Mouse (Mus musculus) testis, adult 10 weeks (tissue): Measurements from ENCODE around the gene Serpina5. TPM values are rescaled to one million over a fixed set of nuclear protein-coding genes. Genes with fewer than 3 reads are reported as not detected.

Experiments used
- polyA plus RNA-seq: library from polyadenylated mRNA; stranded (reverse); fragments of 350-450 nt; fragmentation: Illumina TruSeq; extraction: RNeasy Lipid Tissue Mini Kit (QIAGEN cat#74804); gene quantifications from one replicate; pipeline ENCODE4 v1.2.3, GENCODE M21; 2014; ENCODE audit warnings: low read depth, low replicate concordance

Serpina5 gene
- polyA plus RNA-seq, result 105 TPM

DNA sequence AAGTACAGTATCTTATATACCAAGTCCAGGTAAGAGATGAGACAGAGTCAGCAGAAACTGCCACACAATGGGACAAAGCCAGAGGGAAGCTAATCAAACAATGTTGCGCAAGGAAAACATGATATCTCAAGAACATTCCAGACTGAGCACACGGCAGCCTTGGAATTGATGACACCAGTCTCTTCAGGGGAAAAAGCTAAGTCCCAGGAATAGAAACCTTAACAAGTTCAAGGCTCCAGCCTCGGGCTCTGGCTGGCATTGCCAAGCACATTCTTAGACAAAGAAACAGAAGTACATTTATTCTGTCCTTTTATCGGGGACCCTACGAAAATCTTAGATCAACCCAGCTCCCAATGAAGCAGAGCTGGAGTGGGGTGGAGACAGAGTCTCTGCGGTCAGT, at the start of gene Serpina5:
Gene Serpina5 (plus strand): TSS at position 346 of the 400 bp plus-strand sequence.

GRCm38 (mm10) chr12:104112333-104112732, 11.4 kb downstream of the Serpina5 start, which contains the start of gene Serpina3a:
Gene Serpina3a (plus strand): TSS chr12:104112724.

GRCm38 (mm10) chr12:104127696-104128095, 26.8 kb downstream of the Serpina5 start, which contains the start of gene Serpina3b:
Gene Serpina3b (plus strand): TSS chr12:104127996.

GRCm38 (mm10) chr12:104153656-104154055, 52.7 kb downstream of the Serpina5 start, which contains the start of gene Serpina3c:
Gene Serpina3c (minus strand): TSS chr12:104153870.

Other genes with a start within 250 kb of the Serpina5 start
- gene Serpina1a, start 237.6 kb upstream of the Serpina5 start, polyA plus RNA-seq, result 1.4 TPM
- gene Serpina1c, start 196.2 kb upstream of the Serpina5 start, polyA plus RNA-seq, result not detected
- 0.50 TPM for gene Serpina1e, start 142.1 kb upstream of the Serpina5 start, polyA plus RNA-seq
- gene Serpina11, start 111.2 kb upstream of the Serpina5 start, polyA plus RNA-seq, result not detected
- 0.25 TPM for gene Serpina9, start 87.4 kb upstream of the Serpina5 start, polyA plus RNA-seq
- not detected for gene Serpina12, start 56.7 kb upstream of the Serpina5 start, polyA plus RNA-seq
- 73.8 TPM for gene Serpina3a, start 11.6 kb downstream of the Serpina5 start, polyA plus RNA-seq
- gene Serpina3b, start 26.9 kb downstream of the Serpina5 start, polyA plus RNA-seq, result 2.6 TPM
- 17.6 TPM for gene Serpina3c, start 52.8 kb downstream of the Serpina5 start, polyA plus RNA-seq
- gene Serpina3f, start 113.4 kb downstream of the Serpina5 start, polyA plus RNA-seq, result 0.18 TPM
- 20.1 TPM for gene Serpina3g, start 135.1 kb downstream of the Serpina5 start, polyA plus RNA-seq
- gene Serpina3i, start 162.0 kb downstream of the Serpina5 start, polyA plus RNA-seq, result 0.29 TPM
- gene Serpina3j, start 213.4 kb downstream of the Serpina5 start, polyA plus RNA-seq, result not detected
- 0.28 TPM for gene Serpina3k, start 237.4 kb downstream of the Serpina5 start, polyA plus RNA-seq
- not detected for gene Serpina3m, start 237.4 kb downstream of the Serpina5 start, polyA plus RNA-seq